Mouse (Mus musculus) hindbrain, embryonic 12.5 days (tissue): ENCODE results near the gene Hoxd10. TPM values are rescaled to one million over a fixed set of nuclear protein-coding genes. Genes with fewer than 3 reads are reported as not detected.

Experiments used
- ATAC-seq: fragments of 200-750 bp; cut with Nextera tagmentation; 2 replicates; pipeline ENCODE4 v1.8.0; 2017; ENCODE audit warnings: moderate TSS enrichment; ENCODE audit not compliant: low FRiP score
- H3K27ac ChIP-seq: fragments of 300-500 bp; sonication (generic); 2 replicates; pipeline ENCODE4 v1.5.1; 2016; ENCODE audit warnings: mild to moderate bottlenecking
- H3K27me3 ChIP-seq: fragments of 300-500 bp; sonication (generic); 2 replicates; pipeline ENCODE4 v1.6.1; 2016; ENCODE audit warnings: mild to moderate bottlenecking
- H3K36me3 ChIP-seq: fragments of 300-500 bp; sonication (generic); 2 replicates; pipeline ENCODE4 v1.6.1; 2016; ENCODE audit warnings: mild to moderate bottlenecking
- H3K4me1 ChIP-seq: fragments of 300-500 bp; sonication (generic); 2 replicates; pipeline ENCODE4 v1.6.1; 2016
- H3K4me2 ChIP-seq: fragments of 300-500 bp; sonication (generic); replicated peaks from 2 replicates; pipeline ENCODE4 v1.6.1; 2016; ENCODE audit warnings: mild to moderate bottlenecking
- H3K4me3 ChIP-seq: fragments of 300-500 bp; sonication (generic); 2 replicates; pipeline ENCODE4 v1.5.1; 2016; ENCODE audit warnings: mild to moderate bottlenecking
- H3K9ac ChIP-seq: fragments of 300-500 bp; sonication (generic); 2 replicates; pipeline ENCODE4 v1.6.1; 2016; ENCODE audit warnings: mild to moderate bottlenecking, moderate library complexity
- H3K9me3 ChIP-seq: fragments of 300-500 bp; sonication (generic); replicated peaks from 2 replicates; pipeline ENCODE4 v1.6.1; 2016; ENCODE audit warnings: mild to moderate bottlenecking
- WGBS: fragments of 180-500 bp; shearing (Covaris S2); methylation state at CpG from one replicate; pipeline ENCODE4 v1.1.7; 2016; 5-methylcytosine and 5-hydroxymethylcytosine counted together
- polyA plus RNA-seq: library from polyadenylated mRNA; unstranded; fragments of >200 nt; fragmentation: Nextera tagmentation; extraction: Ambion mirVana; gene quantifications from 2 replicates; pipeline ENCODE4 v1.2.1, GENCODE M21; 2016

Gene Hoxd10
- polyA plus RNA-seq, 1 experiment from 2014 or later, result not detected

- Histone ChIP-seq H3K4me1 (peaks cover 9% of the 10 kb centered on the region), H3K4me3 (peak overlapping the region; percentile 30), H3K4me2 (0 out of 2 replicates have a peak overlapping the region, but pooled peaks have one; percentile 13), H3K27me3 (peaks cover 80% of the 10 kb centered on the region), H3K9me3 (no peaks in the 10 kb centered on the region; the same call in 1 of the 2 replicates), H3K27ac (peak overlapping the region; percentile 80), H3K9ac (peak overlapping the region; percentile 45; the same call in 1 of the 2 replicates), H3K36me3 (no peaks in the 10 kb centered on the region)
- WGBS, result 2% methylated on average over 62 of the region's 62 CpGs
- no peak for ATAC-seq
Measured at GRCm38 (mm10) chr2:74657251-74658023, 34.3 kb upstream of the Hoxd10 start.

GRCm38 (mm10) chr2:74658024-74658666 is 33.6 kb upstream of the Hoxd10 start:
- Histone ChIP-seq H3K36me3 (no peaks in the 10 kb centered on the region), H3K27ac (peak overlapping the region; percentile 80), H3K4me3 (peak overlapping the region; percentile 30), H3K27me3 (peaks cover 85% of the 10 kb centered on the region), H3K4me1 (peaks cover 9% of the 10 kb centered on the region), H3K9ac (peak overlapping the region; percentile 45), H3K4me2 (0 out of 2 replicates have a peak overlapping the region, but pooled peaks have one; percentile 15), H3K9me3 (no peaks in the 10 kb centered on the region; the same call in 1 of the 2 replicates)
- 1% methylated on average over 15 of the region's 15 CpGs for WGBS
- ATAC-seq, result no peak

- no peak for ATAC-seq
- Histone ChIP-seq H3K9ac (peak overlapping the region; percentile 36), H3K27ac (peak overlapping the region; percentile 80), H3K4me2 (0 out of 2 replicates have a peak overlapping the region, but pooled peaks have one; percentile 15), H3K4me3 (peak overlapping the region; percentile 30), H3K36me3 (no peaks in the 10 kb centered on the region), H3K27me3 (peaks cover 89% of the 10 kb centered on the region), H3K9me3 (no peaks in the 10 kb centered on the region; the same call in 1 of the 2 replicates), H3K4me1 (peaks cover 9% of the 10 kb centered on the region)
- WGBS, result under 1% methylated on average over 47 of the region's 47 CpGs
Measured at GRCm38 (mm10) chr2:74658667-74659371, 32.9 kb upstream of the Hoxd10 start.

- Histone ChIP-seq H3K27me3 (peaks cover 89% of the 10 kb centered on the region), H3K4me2 (0 out of 2 replicates have a peak within 1 kb of the TSS, but pooled peaks have one; percentile 15), H3K9me3 (no peaks in the 10 kb centered on the region; the same call in 1 of the 2 replicates), H3K27ac (peak within 1 kb of the TSS; percentile 80), H3K9ac (peak within 1 kb of the TSS; percentile 36), H3K4me1 (peaks cover 9% of the 10 kb centered on the region), H3K4me3 (peak within 1 kb of the TSS; percentile 30), H3K36me3 (no peaks in the 10 kb centered on the region)
- 2% methylated on average over 28 of the region's 28 CpGs for WGBS
- no peak for ATAC-seq
Measured at GRCm38 (mm10) chr2:74659507-74660005, 32.2 kb upstream of the Hoxd10 start, which contains the start of gene Evx2. Gene Evx2 (minus strand): TSS chr2:74659557.

- peak overlapping the region; percentile 11; the same call in 1 of the 2 replicates for H3K4me2 ChIP-seq
- H3K36me3 ChIP-seq, result no peaks in the 10 kb centered on the region
- peak overlapping the region; percentile 1; the same call in 1 of the 2 replicates for H3K9ac ChIP-seq
- WGBS, result 2% methylated on average over 30 of the region's 30 CpGs
- ATAC-seq, result 0 out of 2 replicates have a peak, but pooled peaks have one; percentile 33
- H3K27me3 ChIP-seq, result peaks cover 88% of the 10 kb centered on the region
- no peaks in the 10 kb centered on the region for H3K9me3 ChIP-seq
- H3K4me1 ChIP-seq, result peaks cover 5% of the 10 kb centered on the region
- peak overlapping the region; percentile 23 for H3K4me3 ChIP-seq
- H3K27ac ChIP-seq, result no peak overlapping the region
Measured at GRCm38 (mm10) chr2:74660421-74661375, 31.0 kb upstream of the Hoxd10 start.

- H3K4me1 ChIP-seq, result no peaks in the 10 kb centered on the region; the same call in 1 of the 2 replicates
- no peaks in the 10 kb centered on the region for H3K9me3 ChIP-seq
- ATAC-seq, result peak; percentile 72
- H3K9ac ChIP-seq, result no peak overlapping the region
- H3K27me3 ChIP-seq, result peaks cover 89% of the 10 kb centered on the region
- 1% methylated on average over 14 of the region's 14 CpGs for WGBS
- H3K4me2 ChIP-seq, result peak overlapping the region; percentile 39
- H3K36me3 ChIP-seq, result no peaks in the 10 kb centered on the region
- H3K4me3 ChIP-seq, result peak overlapping the region; percentile 16; the same call in 1 of the 2 replicates
- no peak overlapping the region for H3K27ac ChIP-seq
Measured at GRCm38 (mm10) chr2:74661685-74662084, 30.0 kb upstream of the Hoxd10 start.

DNA sequence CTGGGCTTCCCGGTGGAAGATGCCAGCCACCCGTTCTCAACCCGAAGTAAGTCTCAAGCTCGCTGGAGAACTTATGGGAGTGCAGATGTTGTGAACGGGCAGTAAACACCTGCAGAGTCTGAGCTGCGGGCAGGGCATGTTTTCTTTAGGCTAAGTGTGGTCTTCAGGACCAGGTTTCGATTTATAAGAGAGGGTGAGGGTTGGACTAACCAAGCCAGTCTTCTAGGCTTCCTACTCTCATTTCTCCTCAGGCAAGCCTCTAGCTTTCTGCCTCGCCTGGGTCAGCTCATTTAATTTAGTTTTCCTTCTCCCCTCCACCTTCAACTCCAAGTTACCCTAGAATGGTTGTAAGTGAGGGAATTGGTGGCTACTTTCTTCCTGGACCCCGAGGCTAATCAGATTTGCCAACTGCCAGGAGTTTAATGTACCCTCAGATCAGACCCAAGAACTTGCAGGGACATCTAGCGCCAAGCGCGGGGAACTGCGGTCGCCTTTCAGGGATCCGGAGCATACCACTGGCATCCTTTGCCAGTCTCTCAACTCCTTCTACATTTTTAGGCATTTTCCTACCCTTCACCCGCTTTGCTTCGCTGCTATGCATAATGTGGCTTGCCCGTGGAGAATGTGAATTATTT is 28.3 kb upstream of the Hoxd10 start:
- Histone ChIP-seq H3K4me1 (peaks cover 8% of the 10 kb centered on the region), H3K27ac (no peak overlapping the region), H3K4me3 (no peak overlapping the region), H3K9me3 (no peaks in the 10 kb centered on the region), H3K36me3 (no peaks in the 10 kb centered on the region), H3K27me3 (peaks cover 92% of the 10 kb centered on the region), H3K4me2 (no peak overlapping the region), H3K9ac (no peak overlapping the region)
- 3% methylated on average over 18 of the region's 18 CpGs for WGBS
- ATAC-seq, result no peak

DNA sequence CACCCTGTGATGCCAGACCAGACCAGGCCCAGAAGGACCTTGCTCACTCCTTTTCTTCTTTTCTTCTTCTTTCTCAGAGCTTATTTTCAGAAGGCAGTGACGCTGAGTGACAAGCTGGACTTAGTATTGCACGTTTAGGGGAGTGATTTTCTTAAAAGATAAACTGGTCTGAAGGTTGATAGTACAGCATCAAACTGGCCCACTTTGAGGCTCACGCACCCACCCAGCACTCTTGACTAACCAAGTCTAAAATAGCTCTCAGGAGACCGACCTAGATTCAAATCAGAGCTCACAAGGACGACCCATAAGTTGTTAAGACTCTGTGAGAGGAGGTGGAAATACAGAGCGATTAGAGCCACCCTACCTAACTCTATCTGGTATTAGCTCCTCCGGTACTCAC is 25.3 kb upstream of the Hoxd10 start:
- peaks cover 96% of the 10 kb centered on the region for H3K27me3 ChIP-seq
- no peak overlapping the region for H3K4me2 ChIP-seq
- H3K9me3 ChIP-seq, result no peaks in the 10 kb centered on the region
- 2% methylated on average over 7 of the region's 7 CpGs for WGBS
- H3K27ac ChIP-seq, result no peak overlapping the region
- H3K4me3 ChIP-seq, result no peak overlapping the region
- H3K36me3 ChIP-seq, result no peaks in the 10 kb centered on the region
- no peak overlapping the region for H3K9ac ChIP-seq
- H3K4me1 ChIP-seq, result peaks cover 10% of the 10 kb centered on the region
- ATAC-seq, result no peak

GRCm38 (mm10) chr2:74667191-74667841 is 24.4 kb upstream of the Hoxd10 start:
- H3K27me3 ChIP-seq, result peaks cover 96% of the 10 kb centered on the region
- H3K4me2 ChIP-seq, result no peak overlapping the region
- H3K9me3 ChIP-seq, result no peaks in the 10 kb centered on the region
- no peak overlapping the region for H3K9ac ChIP-seq
- no peaks in the 10 kb centered on the region for H3K36me3 ChIP-seq
- H3K4me3 ChIP-seq, result 0 out of 2 replicates have a peak overlapping the region, but pooled peaks have one; percentile 27
- ATAC-seq, result no peak
- peaks cover 10% of the 10 kb centered on the region for H3K4me1 ChIP-seq
- 1% methylated on average over 36 of the region's 36 CpGs for WGBS
- no peak overlapping the region for H3K27ac ChIP-seq

GRCm38 (mm10) chr2:74667842-74668357 is 23.8 kb upstream of the Hoxd10 start, which contains the start of gene Hoxd13:
Gene Hoxd13 (plus strand): TSS chr2:74668310.
- WGBS, result 0% methylated on average over 18 of the region's 51 CpGs
- Histone ChIP-seq H3K9ac (0 out of 2 replicates have a peak within 1 kb of the TSS, but pooled peaks have one; percentile 13), H3K36me3 (no peaks in the 10 kb centered on the region), H3K9me3 (no peaks in the 10 kb centered on the region), H3K27me3 (peaks cover 96% of the 10 kb centered on the region), H3K4me3 (peak within 1 kb of the TSS; percentile 27), H3K4me2 (peak within 1 kb of the TSS; percentile 47), H3K4me1 (peaks cover 14% of the 10 kb centered on the region), H3K27ac (no peak within 1 kb of the TSS)
- ATAC-seq, result peak; percentile 63; the same call in 1 of the 2 replicates
